Mouse (Mus musculus): ENCODE measurements around the gene Golga5. TPM values are rescaled to one million over a fixed set of nuclear protein-coding genes. Genes with fewer than 3 reads are reported as not detected.

Golga5 gene
- total and polyA plus RNA-seq, 3 experiments = 25.9 to 29.3 TPM; not detected in 1

DNA sequence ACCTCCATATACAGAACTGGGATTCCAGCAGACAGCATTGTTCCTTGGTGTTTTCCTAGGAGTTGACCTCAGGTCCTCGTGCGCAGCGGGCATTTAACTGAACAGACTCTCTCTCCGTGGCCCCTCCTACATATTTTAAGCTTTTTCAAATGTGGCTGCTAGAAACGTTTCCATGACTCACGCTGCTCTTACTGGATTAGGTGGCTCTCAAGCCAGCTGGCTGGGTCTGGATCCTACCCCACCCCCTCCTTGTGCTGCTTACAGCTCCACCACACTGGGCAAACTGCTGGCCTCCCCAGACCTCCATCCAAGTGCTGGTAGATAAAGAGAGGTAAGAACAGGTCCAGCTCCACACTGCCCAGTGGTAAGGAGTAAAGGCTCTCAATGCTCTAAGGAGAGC is 46.9 kb upstream of the Golga5 start:
- no peaks in the 10 kb centered on the region for H3K79me2 ChIP-seq (ENCODE audit: control insufficient read depth, insufficient read depth, low read length, poor library complexity)
- H3K9ac ChIP-seq (ENCODE audit: control insufficient read depth, low read depth, low read length, poor library complexity, severe bottlenecking) = no peak overlapping the region
- peaks cover 0 to 26% of the 10 kb centered on the region in 2 experiments; a peak in 2 of 4 replicates for H3K36me3 ChIP-seq (ENCODE audit: control insufficient read depth in 1 of 2, insufficient read depth in 2 of 2, low read length in 2 of 2)
- H3K9me3 ChIP-seq (replicated peaks; ENCODE audit: insufficient read depth, low read length) = no peaks in the 10 kb centered on the region
- no peaks in the 10 kb centered on the region for H3K27me3 ChIP-seq (ENCODE audit: control insufficient read depth in 1 of 2, insufficient read depth in 2 of 2, low read length in 2 of 2)
- no peak for DNase-seq (ENCODE audit: low read depth, low spot score)
- H3K4me1 ChIP-seq (ENCODE audit: control insufficient read depth in 1 of 2, insufficient read depth in 2 of 2, low read length in 2 of 2) = peaks cover 7 to 27% of the 10 kb centered on the region in 2 experiments
- H3K27ac ChIP-seq (ENCODE audit: control insufficient read depth, low read depth, low read length) = no peak overlapping the region
- no peak for TF ChIP-seq MYB (IDR thresholded peaks at IDR 0.05; ENCODE audit: low read depth, low read length)
- TF ChIP-seq E2F4 (IDR thresholded peaks at IDR 0.05; ENCODE audit: borderline replicate concordance, low read depth, low read length) = no peak
- no peak for TF ChIP-seq ELF1 (IDR thresholded peaks at IDR 0.05; ENCODE audit: low read depth, low read length)
- no peak for TF ChIP-seq POLR2AphosphoS5 (IDR thresholded peaks at IDR 0.05; ENCODE audit: borderline replicate concordance, low read depth, low read length)
- TF ChIP-seq GATA1 (IDR thresholded peaks at IDR 0.05; ENCODE audit: low read depth, low read length) = no peak
- no peak for TF ChIP-seq ZC3H11A (IDR thresholded peaks at IDR 0.05; ENCODE audit: low read depth, low read length)
- H3K4me3 ChIP-seq (ENCODE audit: control insufficient read depth in 1 of 2, insufficient read depth in 1 of 2, low read depth in 2 of 2, low read length in 2 of 2) = no peak overlapping the region

DNA sequence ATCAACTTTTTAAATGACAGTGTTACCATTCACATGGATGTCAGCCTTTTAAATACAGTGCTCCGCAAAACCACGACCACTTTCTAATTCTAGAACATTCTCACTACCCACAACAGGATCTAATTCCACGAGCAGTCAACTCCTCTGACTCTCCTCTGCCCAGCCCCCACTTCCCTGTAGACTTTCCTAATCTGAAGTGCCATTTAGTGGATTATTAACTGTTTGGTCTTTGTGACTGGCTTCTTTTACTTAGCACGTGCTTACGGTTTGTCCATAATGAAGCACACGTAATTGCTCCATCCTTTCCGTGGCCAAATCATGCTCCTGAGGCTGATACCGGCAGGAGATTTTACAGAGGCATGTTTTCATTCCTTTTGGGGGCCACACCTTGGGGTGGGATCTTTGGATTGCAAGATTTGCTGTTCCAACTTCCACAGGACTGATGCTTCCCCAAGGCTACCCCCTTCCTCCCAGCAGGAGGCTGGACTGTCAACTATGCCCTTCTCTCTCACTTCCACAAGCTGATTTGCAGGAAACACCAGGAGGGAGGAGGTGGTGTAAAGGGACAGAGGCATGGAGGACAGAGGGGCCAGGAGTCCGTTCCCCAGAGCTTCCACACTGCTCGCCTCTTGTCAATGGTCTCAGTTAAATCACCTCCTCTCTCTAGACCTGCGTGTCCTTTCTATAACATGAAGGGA is 46.2 kb upstream of the Golga5 start:
- Histone ChIP-seq H3K79me2 (ENCODE audit: control insufficient read depth, insufficient read depth, low read length, poor library complexity) (no peaks in the 10 kb centered on the region), H3K4me3 (ENCODE audit: control insufficient read depth in 1 of 2, insufficient read depth in 1 of 2, low read depth in 2 of 2, low read length in 2 of 2) (no peak overlapping the region), H3K36me3 (ENCODE audit: control insufficient read depth in 1 of 2, insufficient read depth in 2 of 2, low read length in 2 of 2) (peaks cover 0 to 26% of the 10 kb centered on the region in 2 experiments; a peak in 2 of 4 replicates), H3K4me1 (ENCODE audit: control insufficient read depth in 1 of 2, insufficient read depth in 2 of 2, low read length in 2 of 2) (peaks cover 7 to 27% of the 10 kb centered on the region in 2 experiments), H3K27ac (ENCODE audit: control insufficient read depth, low read depth, low read length) (no peak overlapping the region), H3K9ac (ENCODE audit: control insufficient read depth, low read depth, low read length, poor library complexity, severe bottlenecking) (no peak overlapping the region), H3K9me3 (replicated peaks; ENCODE audit: insufficient read depth, low read length) (no peaks in the 10 kb centered on the region), H3K27me3 (ENCODE audit: control insufficient read depth in 1 of 2, insufficient read depth in 2 of 2, low read length in 2 of 2) (no peaks in the 10 kb centered on the region)
- no peak for DNase-seq (ENCODE audit: low read depth, low spot score)
- TF ChIP-seq NRF1 (IDR thresholded peaks at IDR 0.05; ENCODE audit: insufficient read depth, low read depth, low read length, poor library complexity, severe bottlenecking) = no peak
- no peak for TF ChIP-seq MYB (IDR thresholded peaks at IDR 0.05; ENCODE audit: low read depth, low read length)
- no peak for TF ChIP-seq POLR2AphosphoS5 (IDR thresholded peaks at IDR 0.05; ENCODE audit: borderline replicate concordance, low read depth, low read length)
- no peak for TF ChIP-seq POLR2AphosphoS2 (IDR thresholded peaks at IDR 0.05; ENCODE audit: low read length)
- no peak for TF ChIP-seq HCFC1 (IDR thresholded peaks at IDR 0.05; ENCODE audit: low read depth, low read length)
- no peak for TF ChIP-seq TCF12 (IDR thresholded peaks at IDR 0.05; ENCODE audit: low read depth, low read length)
- no peak for TF ChIP-seq CHD1 (IDR thresholded peaks at IDR 0.05; ENCODE audit: low read depth, low read length)
- TF ChIP-seq ZC3H11A (IDR thresholded peaks at IDR 0.05; ENCODE audit: low read depth, low read length) = no peak
- TF ChIP-seq MEF2A (IDR thresholded peaks at IDR 0.05; ENCODE audit: extremely low read depth, insufficient replicate concordance, low read depth, low read length, poor library complexity, severe bottlenecking) = no peak

DNA sequence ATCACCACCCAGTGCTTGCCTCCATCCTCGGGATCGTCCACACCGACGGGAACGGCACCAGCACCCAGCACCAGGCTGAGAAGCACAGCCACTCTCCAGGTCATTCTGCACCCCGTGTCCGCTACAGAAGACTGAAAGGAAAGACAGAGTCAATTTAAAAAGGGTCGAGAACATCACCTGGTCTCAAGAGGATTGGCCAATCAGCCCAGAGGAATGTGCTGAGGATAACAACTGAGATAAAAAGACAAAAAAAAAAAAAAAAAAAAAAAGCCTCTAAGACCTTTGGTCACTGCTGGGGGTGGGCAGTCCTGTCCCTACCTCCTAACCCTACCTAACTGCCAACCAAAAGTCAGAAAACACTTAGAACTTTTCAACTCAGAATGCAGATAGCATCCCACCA is 45.3 kb upstream of the Golga5 start:
- H3K27ac ChIP-seq (ENCODE audit: control insufficient read depth, low read depth, low read length) = no peak overlapping the region
- H3K27me3 ChIP-seq (ENCODE audit: control insufficient read depth in 1 of 2, insufficient read depth in 2 of 2, low read length in 2 of 2) = no peaks in the 10 kb centered on the region
- H3K4me1 ChIP-seq (ENCODE audit: control insufficient read depth in 1 of 2, insufficient read depth in 2 of 2, low read length in 2 of 2) = peaks cover 7 to 27% of the 10 kb centered on the region in 2 experiments
- no peak overlapping the region for H3K9ac ChIP-seq (ENCODE audit: control insufficient read depth, low read depth, low read length, poor library complexity, severe bottlenecking)
- H3K36me3 ChIP-seq (ENCODE audit: control insufficient read depth in 1 of 2, insufficient read depth in 2 of 2, low read length in 2 of 2) = peaks cover 0 to 26% of the 10 kb centered on the region in 2 experiments; a peak in 2 of 4 replicates
- no peaks in the 10 kb centered on the region for H3K9me3 ChIP-seq (replicated peaks; ENCODE audit: insufficient read depth, low read length)
- H3K4me3 ChIP-seq (ENCODE audit: control insufficient read depth in 1 of 2, insufficient read depth in 1 of 2, low read depth in 2 of 2, low read length in 2 of 2) = no peak overlapping the region
- H3K79me2 ChIP-seq (ENCODE audit: control insufficient read depth, insufficient read depth, low read length, poor library complexity) = no peaks in the 10 kb centered on the region
- no peak for TF ChIP-seq ZC3H11A (IDR thresholded peaks at IDR 0.05; ENCODE audit: low read depth, low read length)
- TF ChIP-seq JUND (IDR thresholded peaks at IDR 0.05; ENCODE audit: low read depth, low read length) = no peak
- no peak for TF ChIP-seq RCOR1 (IDR thresholded peaks at IDR 0.05; ENCODE audit: low read depth, low read length)
- no peak for TF ChIP-seq NELFE (IDR thresholded peaks at IDR 0.05; ENCODE audit: low read depth, low read length)
- no peak for TF ChIP-seq POLR2AphosphoS2 (IDR thresholded peaks at IDR 0.05; ENCODE audit: low read length)
- no peak for DNase-seq (ENCODE audit: low read depth, low spot score)
